Mouse (Mus musculus) brain, embryonic 14.5 days (tissue): ENCODE data around the gene Gm20403. TPM values are rescaled to one million over a fixed set of nuclear protein-coding genes. Genes with fewer than 3 reads are reported as not detected.
"Not testable (repeated sequence)": the region's sequence is repeated elsewhere in the genome, so short reads cannot be mapped to it uniquely, and the experiment has no call there.

Experiments
- DNase-seq: peaks from one replicate; pipeline ENCODE4 v3.0.0-alpha.2; 2011; ENCODE audit warnings: low read depth
- CTCF ChIP-seq: fragments of 200-500 bp; IDR thresholded peaks from 2 replicates; pipeline ENCODE4 v1.5.1; 2012; ENCODE audit warnings: inconsistent platforms, mild to moderate bottlenecking, moderate library complexity, borderline replicate concordance; ENCODE audit not compliant: insufficient read depth, insufficient read length; ENCODE audit errors: extremely low read depth
- POLR2A ChIP-seq: fragments of 200-500 bp; IDR thresholded peaks from 2 replicates; pipeline ENCODE4 v1.6.1; 2012; ENCODE audit warnings: mild to moderate bottlenecking, inconsistent platforms, borderline replicate concordance; ENCODE audit not compliant: poor library complexity, insufficient read depth, insufficient read length, severe bottlenecking; ENCODE audit errors: extremely low read depth
- polyA plus RNA-seq: library from polyadenylated mRNA; depleted of rRNA; stranded (reverse); fragments of >200 nt; gene quantifications from 2 replicates; pipeline ENCODE4 v1.2.3, GENCODE M21; 2012; rRNA removed

The Gm20403 gene
- polyA plus RNA-seq, 1 experiment = not detected

- TF ChIP-seq POLR2A (no peak), CTCF (no peak)
- no peak for DNase-seq
Observed at GRCm38 (mm10) chr12:54956974-54957373, 29.4 kb downstream of the Gm20403 start.

GRCm38 (mm10) chr12:54956457-54956856, 29.9 kb downstream of the Gm20403 start:
- DNase-seq = no peak

GRCm38 (mm10) chr12:54946116-54946515, 40.2 kb downstream of the Gm20403 start:
- DNase-seq = no peak
- no peak for TF ChIP-seq POLR2A
- TF ChIP-seq CTCF = no peak

More at GRCm38 (mm10) chr12:54956457-54956856, 29.9 kb downstream of the Gm20403 start:
- TF ChIP-seq CTCF = no peak
- TF ChIP-seq POLR2A = no peak

GRCm38 (mm10) chr12:54942586-54943157, 43.7 kb downstream of the Gm20403 start:
- DNase-seq = not testable (repeated sequence)

- not testable (repeated sequence) for DNase-seq
Observed at GRCm38 (mm10) chr12:54937581-54938343, 48.6 kb downstream of the Gm20403 start.

Other genes starting within 250 kb of the Gm20403 start
- gene Snx6, start 190.8 kb downstream of the Gm20403 start, polyA plus RNA-seq = 81.8 and 84.4 TPM in 2 replicates
- 74.3 and 101 TPM in 2 replicates for gene Cfl2, start 123.7 kb downstream of the Gm20403 start, polyA plus RNA-seq
- 7.0 and 9.1 TPM in 2 replicates for gene Baz1a, start 27.8 kb upstream of the Gm20403 start, polyA plus RNA-seq
- 25.7 and 29.6 TPM in 2 replicates for gene 2700097O09Rik, start 93.6 kb upstream of the Gm20403 start, polyA plus RNA-seq
- 20.1 and 50.7 TPM in 2 replicates for gene Srp54a, start 93.7 kb upstream of the Gm20403 start, polyA plus RNA-seq
- gene Fam177a, start 137.9 kb upstream of the Gm20403 start, polyA plus RNA-seq = 14.7 and 23.4 TPM in 2 replicates
- 39.5 and 43.3 TPM in 2 replicates for gene Srp54b, start 168.6 kb upstream of the Gm20403 start, polyA plus RNA-seq
- not detected in 2 replicates for gene 1700047I17Rik2, start 213.1 kb upstream of the Gm20403 start, polyA plus RNA-seq
- gene Srp54c, start 243.6 kb upstream of the Gm20403 start, polyA plus RNA-seq = 39.5 and 49.0 TPM in 2 replicates